Mouse (Mus musculus) midbrain, embryonic 16.5 days (tissue): ENCODE measurements around the gene Gm37240. TPM values are rescaled to one million over a fixed set of nuclear protein-coding genes. Genes with fewer than 3 reads are reported as not detected.
A peak's percentile ranks its signal among the peaks of the same experiment; 100 is the strongest.

ENCODE experiments used
- ATAC-seq: fragments of 200-750 bp; cut with Nextera tagmentation; 2 replicates; pipeline ENCODE4 v1.8.0; 2017; ENCODE audit warnings: moderate TSS enrichment
- H3K27ac ChIP-seq: fragments of 300-500 bp; sonication (generic); 2 replicates; pipeline ENCODE4 v1.5.1; 2014; ENCODE audit warnings: mild to moderate bottlenecking, low read length, mixed read lengths
- H3K27me3 ChIP-seq: fragments of 300-500 bp; sonication (generic); 2 replicates; pipeline ENCODE4 v1.6.1; 2014; ENCODE audit warnings: low read depth, low read length, mixed read lengths; ENCODE audit not compliant: control insufficient read depth, insufficient read depth
- H3K36me3 ChIP-seq: fragments of 300-500 bp; sonication (generic); 2 replicates; pipeline ENCODE4 v1.6.1; 2014; ENCODE audit warnings: mild to moderate bottlenecking, low read length, moderate library complexity, mixed read lengths; ENCODE audit not compliant: control insufficient read depth, insufficient read depth
- H3K4me1 ChIP-seq: fragments of 300-500 bp; sonication (generic); 2 replicates; pipeline ENCODE4 v1.6.1; 2014; ENCODE audit warnings: mild to moderate bottlenecking, low read length, mixed read lengths; ENCODE audit not compliant: control insufficient read depth, insufficient read depth
- H3K4me2 ChIP-seq: fragments of 300-500 bp; sonication (generic); 2 replicates; pipeline ENCODE4 v1.6.1; 2014; ENCODE audit warnings: mild to moderate bottlenecking, low read length, mixed read lengths
- H3K4me3 ChIP-seq: fragments of 300-500 bp; sonication (generic); 2 replicates; pipeline ENCODE4 v1.5.1; 2014; ENCODE audit warnings: low read depth, mild to moderate bottlenecking, low read length, moderate library complexity, mixed read lengths
- H3K9ac ChIP-seq: fragments of 300-500 bp; sonication (generic); 2 replicates; pipeline ENCODE4 v1.6.1; 2014; ENCODE audit warnings: low read depth, low read length, mixed read lengths
- H3K9me3 ChIP-seq: fragments of 300-500 bp; sonication (generic); replicated peaks from 2 replicates; pipeline ENCODE4 v1.6.1; 2014; ENCODE audit warnings: mild to moderate bottlenecking, low read length, mixed read lengths; ENCODE audit not compliant: control insufficient read depth, poor library complexity, severe bottlenecking
- WGBS: fragments of 180-500 bp; shearing (Covaris S2); extraction: QIAGEN DNeasy Blood & Tissue Kit; methylation state at CpG from one replicate; pipeline ENCODE4 v1.1.7; 2014; 5-methylcytosine and 5-hydroxymethylcytosine counted together
- polyA plus RNA-seq: library from polyadenylated mRNA; unstranded; fragments of >200 nt; fragmentation: Nextera tagmentation; extraction: Ambion mirVana; gene quantifications from 2 replicates; pipeline ENCODE4 v1.2.1, GENCODE M21; 2015

Gene Gm37240
- polyA plus RNA-seq, 1 experiment from 2014 or later: 0.26 TPM

- 90% methylated on average over 6 of the region's 6 CpGs for WGBS
- no peak for ATAC-seq
- Histone ChIP-seq H3K27me3 (no peaks in the 10 kb centered on the region), H3K4me2 (no peak overlapping the region), H3K9me3 (peaks cover 10% of the 10 kb centered on the region), H3K27ac (no peak overlapping the region), H3K36me3 (no peaks in the 10 kb centered on the region), H3K4me3 (no peak overlapping the region), H3K4me1 (no peaks in the 10 kb centered on the region), H3K9ac (no peak overlapping the region)
These were observed 495.6 kb downstream of the Gm37240 start for GRCm38 (mm10) chr3:85391756-85392155.

- no peak for ATAC-seq
- no peaks in the 10 kb centered on the region for H3K4me1 ChIP-seq
- peaks cover 7% of the 10 kb centered on the region for H3K9me3 ChIP-seq
- H3K36me3 ChIP-seq: no peaks in the 10 kb centered on the region
- H3K9ac ChIP-seq: no peak overlapping the region
- 78% methylated on average over 2 of the region's 2 CpGs for WGBS
- no peak overlapping the region for H3K27ac ChIP-seq
- no peaks in the 10 kb centered on the region for H3K27me3 ChIP-seq
- no peak overlapping the region for H3K4me3 ChIP-seq
- no peak overlapping the region for H3K4me2 ChIP-seq
These were observed 496.2 kb downstream of the Gm37240 start for GRCm38 (mm10) chr3:85391111-85391510.

- no peak overlapping the region for H3K4me2 ChIP-seq
- H3K4me1 ChIP-seq: no peaks in the 10 kb centered on the region
- no peak overlapping the region for H3K4me3 ChIP-seq
- H3K9me3 ChIP-seq: no peaks in the 10 kb centered on the region
- no peaks in the 10 kb centered on the region for H3K27me3 ChIP-seq
- no peak overlapping the region for H3K9ac ChIP-seq
- no peak overlapping the region for H3K27ac ChIP-seq
- no peaks in the 10 kb centered on the region for H3K36me3 ChIP-seq
- no peak for ATAC-seq
These were observed 501.9 kb downstream of the Gm37240 start for GRCm38 (mm10) chr3:85385371-85385770.

- H3K9me3 ChIP-seq: no peaks in the 10 kb centered on the region
- no peak overlapping the region for H3K4me3 ChIP-seq
- no peak overlapping the region for H3K4me2 ChIP-seq
- no peaks in the 10 kb centered on the region for H3K36me3 ChIP-seq
- H3K4me1 ChIP-seq: no peaks in the 10 kb centered on the region; the same call in 1 of the 2 replicates
- no peaks in the 10 kb centered on the region for H3K27me3 ChIP-seq
- H3K9ac ChIP-seq: no peak overlapping the region
- WGBS: 88% methylated on average over 3 of the region's 3 CpGs
- H3K27ac ChIP-seq: no peak overlapping the region
- no peak for ATAC-seq
These were observed 504.0 kb downstream of the Gm37240 start for GRCm38 (mm10) chr3:85383330-85383729.

GRCm38 (mm10) chr3:85378703-85379395 is 508.5 kb downstream of the Gm37240 start:
- H3K4me2 ChIP-seq: no peak overlapping the region
- no peaks in the 10 kb centered on the region for H3K27me3 ChIP-seq

GRCm38 (mm10) chr3:85377946-85378702 is 509.2 kb downstream of the Gm37240 start:
- no peaks in the 10 kb centered on the region for H3K36me3 ChIP-seq
- no peak overlapping the region for H3K27ac ChIP-seq
- whole genome bisulfite sequencing: 61% methylated on average over 13 of the region's 13 CpGs

More at GRCm38 (mm10) chr3:85378703-85379395, 508.5 kb downstream of the Gm37240 start:
- peak; percentile 54; the same call in 1 of the 2 replicates for ATAC-seq
- 61% methylated on average over 16 of the region's 16 CpGs for WGBS
- Histone ChIP-seq H3K36me3 (no peaks in the 10 kb centered on the region), H3K9me3 (no peaks in the 10 kb centered on the region), H3K4me3 (no peak overlapping the region), H3K9ac (no peak overlapping the region), H3K27ac (no peak overlapping the region; the same call in 1 of the 2 replicates), H3K4me1 (no peaks in the 10 kb centered on the region; the same call in 1 of the 2 replicates)

GRCm38 (mm10) chr3:85377505-85377904 is 509.8 kb downstream of the Gm37240 start:
- Histone ChIP-seq H3K27ac (no peak overlapping the region), H3K4me1 (no peaks in the 10 kb centered on the region; the same call in 1 of the 2 replicates), H3K36me3 (no peaks in the 10 kb centered on the region), H3K9me3 (no peaks in the 10 kb centered on the region), H3K9ac (no peak overlapping the region), H3K4me3 (no peak overlapping the region), H3K4me2 (no peak overlapping the region), H3K27me3 (no peaks in the 10 kb centered on the region)
- WGBS: 82% methylated on average over 3 of the region's 3 CpGs
- ATAC-seq: no peak

More at GRCm38 (mm10) chr3:85377946-85378702, 509.2 kb downstream of the Gm37240 start:
- H3K4me3 ChIP-seq: no peak overlapping the region
- H3K9ac ChIP-seq: no peak overlapping the region
- no peaks in the 10 kb centered on the region for H3K9me3 ChIP-seq
- no peaks in the 10 kb centered on the region; the same call in 1 of the 2 replicates for H3K4me1 ChIP-seq
- no peak; the same call in 1 of the 2 replicates for ATAC-seq
- no peak overlapping the region for H3K4me2 ChIP-seq
- no peaks in the 10 kb centered on the region for H3K27me3 ChIP-seq

- H3K4me3 ChIP-seq: no peak overlapping the region
- 90% methylated on average over 2 of the region's 2 CpGs for WGBS
- H3K27ac ChIP-seq: no peak overlapping the region
- ATAC-seq: no peak
- H3K9ac ChIP-seq: no peak overlapping the region
- no peaks in the 10 kb centered on the region for H3K9me3 ChIP-seq
- H3K4me2 ChIP-seq: no peak overlapping the region
- H3K27me3 ChIP-seq: no peaks in the 10 kb centered on the region
- no peaks in the 10 kb centered on the region; the same call in 1 of the 2 replicates for H3K4me1 ChIP-seq
- H3K36me3 ChIP-seq: no peaks in the 10 kb centered on the region
These were observed 510.8 kb downstream of the Gm37240 start for GRCm38 (mm10) chr3:85376541-85376940.

GRCm38 (mm10) chr3:85373039-85373438 is 514.3 kb downstream of the Gm37240 start:
- Histone ChIP-seq H3K4me2 (no peak overlapping the region), H3K27me3 (no peaks in the 10 kb centered on the region), H3K36me3 (no peaks in the 10 kb centered on the region), H3K9ac (no peak overlapping the region), H3K27ac (no peak overlapping the region), H3K4me3 (no peak overlapping the region), H3K9me3 (no peaks in the 10 kb centered on the region), H3K4me1 (no peaks in the 10 kb centered on the region)
- no peak for ATAC-seq
- whole genome bisulfite sequencing: 37% methylated on average over 3 of the region's 3 CpGs
